Mouse (Mus musculus) spleen, postnatal 10 days (tissue): ENCODE measurements around the gene Crebbp.
"Not testable (repeated sequence)": the region's sequence is repeated elsewhere in the genome, so short reads cannot be mapped to it uniquely, and the experiment has no call there.

Experiments
- DNase-seq, 2 experiments: peaks; one replicate each; pipeline ENCODE4 v3.0.0; 2021 to 2022; ENCODE audit warnings: low spot score in 2 of 2

Crebbp gene

DNA sequence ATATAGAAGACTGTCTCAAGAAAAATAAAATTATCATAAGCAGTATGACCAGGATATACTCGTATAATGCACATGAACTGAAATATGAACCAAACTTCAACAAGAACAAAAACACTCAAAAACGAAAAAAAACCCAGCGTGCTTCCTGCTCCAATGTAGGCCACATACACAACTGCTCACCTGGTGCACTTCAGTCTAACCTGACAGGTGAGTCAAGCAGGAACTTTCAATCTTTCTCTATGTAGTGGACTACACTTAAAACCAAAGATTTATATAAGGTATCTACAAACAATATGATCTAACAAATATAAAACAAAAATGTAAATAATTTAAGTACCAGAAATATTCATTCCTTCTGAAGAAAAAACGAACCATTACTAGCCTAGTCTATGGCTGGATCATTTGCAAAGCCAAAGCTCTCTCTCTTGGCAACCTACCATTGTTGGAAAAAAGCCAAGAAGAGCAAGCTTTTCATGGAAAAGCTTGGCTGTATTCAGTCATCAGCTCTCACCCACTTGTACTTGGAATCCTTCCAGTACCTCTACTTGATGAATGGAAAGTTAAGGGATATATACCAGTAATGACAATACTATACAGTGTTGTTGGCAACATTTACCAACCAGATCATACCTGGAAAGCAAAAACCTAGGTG, 53.4 kb downstream of the Crebbp start:
- DNase-seq, result no peak

DNA sequence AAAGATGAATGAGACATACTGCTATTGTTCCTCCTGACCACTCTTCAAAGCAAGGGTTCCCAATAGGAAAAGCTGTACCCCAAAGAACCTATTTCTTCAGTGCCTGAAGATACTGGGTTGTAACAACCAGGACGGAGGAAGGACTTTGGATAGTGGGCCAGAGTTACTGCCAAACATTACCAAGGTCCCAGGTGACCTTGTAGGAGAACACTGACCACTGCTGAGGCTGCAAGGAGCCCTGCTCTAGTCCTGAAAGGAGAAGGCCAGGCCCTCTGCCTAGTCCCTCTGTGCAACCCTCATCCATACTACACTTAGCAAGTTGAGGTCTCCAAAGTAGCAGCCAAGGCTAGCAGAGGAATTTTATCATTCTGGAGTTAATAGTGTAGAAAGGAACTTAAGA, 60.7 kb downstream of the Crebbp start:
- DNase-seq, result no peak

DNA sequence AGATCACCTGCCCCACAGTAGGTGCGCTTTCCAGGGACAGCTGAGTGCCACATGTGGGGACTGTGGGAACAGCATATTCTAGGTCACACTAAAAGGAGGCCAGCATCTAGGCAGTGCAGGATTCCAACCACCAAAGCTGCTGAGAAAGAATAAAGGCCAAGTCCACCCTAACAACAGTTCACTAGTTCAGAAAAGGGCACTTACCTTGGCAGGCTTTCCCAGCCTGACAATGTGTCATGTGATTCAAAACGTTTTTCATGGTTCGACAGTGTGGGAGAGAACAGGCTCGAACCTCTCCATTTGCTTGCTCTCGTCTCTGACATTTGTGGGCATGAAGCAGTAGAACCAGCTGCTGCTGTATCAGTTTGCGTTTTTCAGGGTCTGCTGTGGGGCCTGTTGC, 75.3 kb downstream of the Crebbp start:
- DNase-seq, result no peak

DNA sequence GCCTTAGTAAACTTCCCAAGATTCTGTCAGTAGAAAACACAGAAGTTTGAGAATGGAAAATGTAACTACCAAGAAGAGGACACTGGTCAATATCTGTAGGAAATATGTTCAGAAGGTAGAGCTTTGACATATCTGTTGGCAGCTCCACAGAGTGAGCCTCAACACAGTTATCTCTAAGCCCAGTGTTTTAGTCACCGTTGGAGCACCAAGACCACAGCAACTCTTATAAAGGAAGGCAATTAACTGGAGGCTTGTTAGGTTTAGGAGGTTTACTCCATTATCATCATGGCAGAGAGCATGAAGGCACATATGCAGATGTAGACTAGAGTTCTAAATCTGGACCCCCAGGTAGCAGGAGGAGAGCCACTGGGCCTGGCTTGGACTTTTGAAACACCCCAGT, 80.0 kb downstream of the Crebbp start:
- no peak for DNase-seq

DNA sequence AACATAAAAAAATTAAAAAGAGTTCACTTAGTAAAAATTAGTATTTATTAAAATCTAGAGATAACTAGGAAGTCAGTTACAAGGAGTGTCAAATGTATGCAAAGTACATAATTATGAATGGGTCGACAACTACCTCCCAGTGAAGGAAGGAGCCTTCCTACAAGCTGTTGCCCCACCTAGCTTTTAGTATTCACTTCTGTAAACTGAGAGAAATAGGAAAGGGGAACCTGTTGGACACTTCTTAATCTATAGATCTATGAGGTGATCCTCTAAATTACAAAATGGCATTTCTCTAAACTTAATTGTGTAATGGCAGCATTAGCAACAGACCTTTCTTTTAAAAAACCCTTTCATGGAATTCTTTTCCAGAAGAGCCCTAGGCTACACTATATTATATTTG, 84.9 kb downstream of the Crebbp start:
- no peak for DNase-seq

DNA sequence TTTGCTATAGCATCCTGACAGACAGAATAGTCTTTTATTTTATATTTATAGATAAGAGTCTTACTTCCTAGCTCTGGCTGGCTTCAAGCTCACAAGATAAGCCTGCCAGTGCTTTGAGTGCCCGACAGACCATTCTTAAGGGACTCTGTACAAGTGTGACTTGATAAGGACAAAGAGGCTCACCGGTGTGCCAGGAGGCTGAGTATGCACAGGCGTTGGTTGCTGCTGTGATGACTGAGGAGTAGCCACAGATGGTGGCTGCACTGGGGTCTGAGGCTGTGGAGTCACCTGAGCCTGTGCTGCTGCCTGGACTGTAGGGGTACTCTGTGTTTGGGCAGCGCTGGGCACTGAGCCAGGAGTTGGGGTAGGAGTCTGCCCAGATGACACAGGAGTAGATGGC, 96.7 kb downstream of the Crebbp start:
- peak in 1 of 2 experiments; percentile 8 for DNase-seq

DNA sequence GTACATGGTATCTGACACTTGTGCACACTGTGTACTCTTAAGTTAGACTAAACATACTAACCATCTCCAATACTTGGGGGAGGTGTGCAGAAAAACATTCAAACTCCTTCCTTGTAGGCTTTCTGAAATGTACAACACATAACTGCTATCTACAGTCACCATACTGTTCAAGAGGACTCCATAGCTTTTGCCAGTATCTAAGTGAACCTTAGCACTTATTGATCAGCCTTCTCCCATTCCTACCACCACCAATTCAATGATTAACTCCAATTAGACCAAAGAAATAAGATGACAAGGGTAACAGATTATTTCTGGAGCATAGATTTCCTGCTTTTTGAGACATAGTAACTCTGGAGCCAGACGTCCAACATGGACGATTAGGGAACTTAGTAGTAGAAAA, 113.4 kb downstream of the Crebbp start:
- no peak for DNase-seq

DNA sequence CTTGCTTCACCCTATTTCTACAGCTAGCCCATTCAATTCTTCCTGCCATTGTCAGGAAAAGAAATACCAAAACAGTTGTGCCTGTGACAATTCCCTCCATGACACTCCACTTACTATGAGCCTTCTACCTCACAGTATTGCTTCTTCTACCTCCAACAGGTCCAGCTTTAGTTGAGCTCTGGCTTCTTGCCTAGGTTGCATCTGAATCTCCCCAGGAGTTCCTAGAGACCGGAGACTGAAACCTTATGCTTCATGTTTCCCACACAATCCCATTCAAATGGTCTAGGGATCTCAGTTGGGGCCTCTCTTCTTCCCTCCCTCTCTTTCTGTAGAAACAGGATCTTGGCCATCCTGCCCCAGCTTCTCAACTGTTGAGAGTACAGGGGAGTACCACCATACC, 116.3 kb downstream of the Crebbp start:
- no peak for DNase-seq

DNA sequence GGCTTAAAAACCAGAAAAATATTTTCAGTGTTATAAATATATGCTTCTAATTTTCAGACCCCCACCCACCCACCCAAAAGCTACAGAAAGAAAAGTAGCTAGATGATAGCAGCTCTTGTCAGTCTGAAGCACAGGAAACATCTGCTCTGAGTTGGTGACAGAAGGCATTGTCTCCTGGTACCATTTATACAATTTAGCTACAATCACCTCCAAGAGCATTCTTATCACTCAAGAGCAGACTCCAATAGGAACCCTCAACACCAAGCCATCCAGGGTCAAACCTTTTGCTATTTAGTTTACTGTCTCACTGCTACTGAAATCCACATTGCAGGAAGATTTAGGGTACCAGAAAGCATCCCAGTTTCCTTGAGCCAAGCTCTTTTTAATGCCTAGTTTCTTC, 116.9 kb downstream of the Crebbp start:
- no peak for DNase-seq

DNA sequence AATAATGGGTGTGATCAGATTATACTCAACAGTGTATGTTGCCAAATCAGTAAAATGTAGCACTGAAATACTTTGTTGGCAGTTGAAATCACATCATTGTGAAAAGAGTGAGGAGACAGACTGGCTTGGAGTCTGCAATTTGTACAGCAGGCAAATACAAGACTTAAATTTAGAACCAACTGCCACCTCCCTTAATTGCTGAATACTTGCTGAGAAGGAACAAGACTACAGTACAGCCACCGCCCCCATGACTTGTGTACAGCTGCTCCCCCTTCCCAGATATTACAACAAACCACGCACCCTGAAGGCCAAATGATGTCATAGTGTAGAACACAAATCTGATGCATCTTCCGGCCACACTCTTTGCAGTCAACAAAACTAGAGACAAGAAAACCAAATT, 117.7 kb downstream of the Crebbp start:
- DNase-seq, result no peak

DNA sequence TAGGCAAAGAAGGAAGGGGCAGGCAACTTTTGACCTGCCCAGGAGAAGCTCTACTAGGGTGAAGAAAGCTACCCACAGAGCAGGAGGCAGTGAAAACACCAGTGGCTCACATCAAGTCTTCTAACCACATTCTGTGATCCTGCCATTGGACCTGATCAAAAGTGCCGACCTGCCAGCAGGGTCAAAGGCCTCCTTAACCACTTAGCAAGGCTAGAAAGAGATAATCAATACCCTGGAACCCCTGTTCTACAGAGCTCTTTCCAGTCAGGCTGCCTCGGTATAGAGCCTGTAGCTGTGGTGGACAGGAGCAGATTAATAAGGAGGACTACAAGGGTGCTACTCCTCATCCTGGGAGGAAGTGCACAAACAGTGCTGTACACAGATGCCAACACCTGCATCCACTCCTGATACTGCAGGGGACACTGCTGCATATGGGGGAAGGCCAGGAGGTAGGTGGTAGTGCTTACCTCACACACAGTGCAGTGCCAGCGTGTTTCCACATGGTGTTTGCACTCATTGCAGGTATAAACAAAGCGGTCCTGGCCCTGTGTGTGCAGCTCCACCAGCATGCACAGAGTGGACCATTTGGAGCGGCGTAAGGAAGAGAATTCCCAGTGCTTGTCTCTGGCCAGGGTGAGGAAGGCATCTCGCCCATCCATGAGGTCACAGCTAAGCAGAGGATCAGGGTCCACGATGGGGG, 126.4 kb downstream of the Crebbp start:
- DNase-seq, result no peak

DNA sequence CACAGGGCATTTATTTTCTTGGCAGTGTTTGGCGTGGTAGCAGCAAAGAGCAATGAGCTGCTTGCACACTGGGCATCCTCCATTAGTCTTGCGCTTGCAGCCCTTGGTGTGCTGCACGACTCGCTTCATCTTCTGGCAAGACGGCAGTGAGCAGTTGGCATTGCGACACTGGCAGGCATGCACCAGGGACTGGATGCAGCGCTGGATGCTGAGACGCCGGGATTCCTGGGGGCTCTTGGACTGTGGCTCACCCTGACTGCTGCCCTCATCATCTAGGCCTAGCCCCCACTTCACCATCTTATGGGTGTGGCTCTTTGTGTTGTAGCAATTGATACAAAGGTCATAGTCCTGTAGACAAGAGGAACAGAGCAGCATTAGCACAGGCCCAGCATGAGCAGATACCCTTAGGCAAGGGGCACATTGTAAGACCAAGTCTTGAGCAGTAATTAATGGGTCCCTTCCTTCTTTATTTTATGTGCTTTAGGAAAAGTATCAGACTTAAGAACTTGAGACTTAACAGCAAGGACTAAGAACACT, 127.9 kb downstream of the Crebbp start:
- no peak for DNase-seq

DNA sequence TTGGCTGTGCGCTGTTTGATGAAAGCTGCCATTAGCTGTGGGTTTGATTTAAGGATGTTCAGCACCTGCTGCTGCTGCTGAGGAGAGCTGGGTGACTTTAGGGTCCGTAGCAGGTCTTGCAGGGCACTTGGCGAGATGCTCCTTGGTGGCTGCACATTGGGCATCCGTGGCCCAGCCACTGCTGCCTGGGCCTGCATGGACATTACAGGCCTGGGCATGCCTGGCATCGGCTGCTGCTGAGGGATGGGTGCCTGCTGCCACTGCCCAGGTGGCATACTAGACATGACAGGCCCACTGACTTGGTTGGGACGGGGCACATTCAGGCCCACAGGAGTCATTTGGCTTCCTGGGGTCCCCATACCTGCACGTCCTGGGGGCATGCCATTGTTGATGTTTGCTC, 128.7 kb downstream of the Crebbp start:
- no peak for DNase-seq

DNA sequence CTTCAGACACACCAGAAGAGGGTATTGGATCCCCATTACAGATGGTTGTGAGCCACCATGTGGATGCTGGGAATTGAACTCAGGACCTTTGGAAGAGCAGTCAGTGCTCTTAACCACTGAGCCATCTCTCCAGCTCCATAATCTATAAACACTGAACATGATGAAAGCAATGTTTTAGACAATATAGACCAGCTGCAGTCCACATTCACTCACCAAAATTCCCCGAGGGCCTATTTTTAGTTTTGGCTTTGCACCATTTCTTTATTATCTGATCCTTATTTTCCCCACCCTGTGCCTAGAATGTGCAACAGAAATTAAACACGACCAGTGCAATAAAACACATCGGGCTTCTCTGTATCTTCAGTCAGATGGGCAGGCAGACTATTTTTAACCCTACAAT, 133.4 kb downstream of the Crebbp start:
- not testable (repeated sequence) for DNase-seq

DNA sequence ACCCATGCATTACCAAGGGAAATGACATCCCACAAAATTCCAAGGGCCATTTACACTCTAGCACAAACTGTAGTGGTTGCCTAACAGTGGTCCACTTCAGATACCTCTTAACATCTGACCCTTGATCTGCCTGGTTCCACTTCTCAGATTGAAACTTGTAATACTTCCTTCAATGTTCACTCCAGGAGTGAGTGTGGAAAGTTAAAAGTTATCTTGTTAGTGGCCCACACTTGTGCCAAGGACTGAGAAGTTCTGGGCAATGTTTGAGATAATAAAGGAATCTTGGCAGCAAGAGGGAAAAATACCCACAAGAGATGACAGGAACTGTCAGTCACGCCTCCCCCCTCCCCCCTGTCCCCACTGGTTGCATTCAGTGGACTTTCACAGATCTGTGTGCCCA, 134.1 kb downstream of the Crebbp start:
- no peak for DNase-seq

DNA sequence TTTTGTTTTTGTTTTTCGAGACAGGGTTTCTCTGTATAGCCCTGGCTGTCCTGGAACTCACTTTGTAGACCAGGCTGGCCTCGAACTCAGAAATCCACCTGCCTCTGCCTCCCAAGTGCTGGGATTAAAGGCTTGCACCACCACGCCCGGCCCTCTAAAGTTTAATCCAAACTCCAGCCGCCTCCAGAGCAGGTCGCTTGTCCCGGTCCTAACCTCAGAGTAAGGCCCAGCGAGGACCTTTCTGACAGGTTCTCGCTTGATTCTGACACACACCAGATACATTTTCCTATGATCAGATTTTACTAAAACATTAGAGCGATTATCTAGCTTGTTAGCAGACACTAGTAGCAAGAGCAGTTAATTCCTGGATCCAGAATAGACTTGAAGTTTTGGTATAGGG, 135.5 kb downstream of the Crebbp start:
- peak in 1 of 2 experiments; percentile 34 for DNase-seq

DNA sequence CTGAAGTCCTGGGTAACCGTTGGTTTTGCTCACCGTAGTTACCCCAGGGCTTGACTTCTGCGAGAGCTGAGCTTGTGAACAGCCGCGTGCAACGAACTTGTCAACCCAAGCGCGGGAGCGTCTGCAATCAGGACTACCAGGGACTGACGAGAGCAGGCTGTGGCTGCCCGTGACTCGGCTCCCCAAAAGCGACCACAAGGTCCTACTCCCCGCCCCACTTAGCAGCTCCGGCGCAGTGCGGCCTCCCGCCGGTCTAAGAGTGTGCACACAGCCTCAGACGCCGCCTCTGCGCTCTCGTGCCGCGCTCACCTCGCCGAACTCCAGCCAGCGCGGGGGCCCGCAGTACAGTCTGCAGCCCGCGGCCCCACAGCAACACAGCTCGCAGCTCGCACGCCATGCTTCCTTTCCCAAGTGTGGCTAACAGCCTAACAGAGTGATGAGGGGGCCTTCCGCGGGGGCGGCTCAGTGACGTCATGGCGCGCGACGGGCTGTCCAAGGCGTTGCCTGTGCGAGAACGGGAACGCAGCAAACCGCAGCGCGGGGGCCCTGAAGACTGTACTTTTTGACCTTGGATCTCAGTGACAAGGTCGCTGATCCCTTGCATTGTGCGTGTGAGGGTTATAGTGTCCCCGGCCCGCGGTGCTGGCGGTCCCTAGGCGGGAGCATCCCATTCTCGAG, 136.3 kb downstream of the Crebbp start, which contains the start of gene Trap1:
Gene Trap1, minus strand, starts transcription at position 444 of the 678 bp plus-strand sequence.
- DNase-seq, result peak; percentile 96 to 97

DNA sequence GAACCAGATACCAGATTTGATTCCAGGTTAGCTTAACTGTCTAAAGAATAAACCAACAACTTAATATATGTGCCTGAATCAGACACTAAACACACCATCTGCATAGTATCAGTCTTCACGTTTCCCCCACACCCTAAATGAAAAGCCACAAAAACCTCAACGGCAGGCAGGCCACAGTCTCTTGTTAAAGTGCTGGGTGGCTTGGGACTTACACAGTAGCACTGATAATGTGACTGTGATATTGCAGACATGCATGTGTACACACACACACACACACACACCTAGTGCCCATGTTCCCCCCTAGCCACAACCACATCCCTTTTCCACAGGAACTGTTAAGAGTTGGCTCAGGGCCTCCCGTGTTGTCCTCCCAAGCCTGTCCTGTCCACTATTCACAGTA, 139.0 kb downstream of the Crebbp start:
- DNase-seq, result no peak

DNA sequence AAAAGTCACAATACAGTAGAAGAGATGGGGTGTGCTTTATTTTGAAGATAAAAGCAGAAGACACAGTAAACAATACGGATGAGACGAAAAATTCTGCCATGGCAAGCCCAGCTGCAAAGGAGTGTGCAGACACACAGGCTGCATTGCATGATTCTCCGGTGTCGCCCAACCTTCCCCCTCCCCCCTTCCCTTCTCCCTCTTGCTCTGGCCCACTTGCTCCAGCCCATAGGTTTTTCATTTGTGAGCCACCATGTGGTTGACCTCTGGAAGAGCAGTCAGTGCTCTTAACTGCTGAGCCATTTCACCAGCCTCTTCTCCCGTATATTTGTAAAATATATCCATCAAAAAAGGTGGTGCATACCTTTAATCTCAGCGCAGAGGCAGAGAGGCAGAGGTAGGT, 139.5 kb downstream of the Crebbp start:
- DNase-seq, result no peak

DNA sequence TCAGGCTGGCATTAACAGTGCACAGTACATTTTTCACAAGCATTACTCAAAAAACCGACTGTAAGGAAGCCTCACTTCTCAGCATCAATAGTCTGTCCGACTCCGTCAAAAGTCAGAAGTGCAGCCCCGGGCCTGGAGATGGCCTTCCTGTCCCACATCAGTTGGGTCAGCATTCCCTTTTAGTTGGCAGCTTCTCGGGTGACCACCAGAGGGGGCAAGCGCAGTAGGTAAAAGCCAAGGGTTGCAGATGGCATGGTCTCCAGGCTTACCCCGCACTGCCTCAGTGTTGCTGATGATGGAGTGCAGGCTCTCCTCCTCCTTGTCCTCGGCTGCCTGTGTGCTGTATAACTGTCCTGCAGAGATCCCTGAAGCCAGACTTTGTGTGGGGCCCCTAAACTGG, 145.2 kb downstream of the Crebbp start:
- peak; percentile 45 to 79 for DNase-seq

DNA sequence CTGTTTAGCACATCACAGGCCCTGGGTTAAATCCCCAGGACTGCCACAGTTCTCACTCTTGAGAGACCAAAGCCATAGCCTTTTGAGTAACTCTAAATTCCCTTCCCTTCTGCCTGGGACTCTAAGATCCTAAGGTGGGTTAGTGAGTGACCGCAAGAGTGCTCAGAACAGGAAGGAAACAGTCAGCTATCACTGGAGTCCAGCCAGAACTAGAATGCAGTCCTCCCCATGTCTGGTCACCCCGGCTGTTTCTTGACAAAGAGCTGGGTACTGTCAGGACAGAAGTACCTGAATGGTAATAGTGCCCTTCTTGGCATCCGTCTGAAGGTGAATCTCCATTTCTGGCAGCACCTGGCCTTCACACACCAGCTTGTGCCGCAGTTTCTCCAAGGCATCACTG, 148.9 kb downstream of the Crebbp start:
- no peak for DNase-seq

DNA sequence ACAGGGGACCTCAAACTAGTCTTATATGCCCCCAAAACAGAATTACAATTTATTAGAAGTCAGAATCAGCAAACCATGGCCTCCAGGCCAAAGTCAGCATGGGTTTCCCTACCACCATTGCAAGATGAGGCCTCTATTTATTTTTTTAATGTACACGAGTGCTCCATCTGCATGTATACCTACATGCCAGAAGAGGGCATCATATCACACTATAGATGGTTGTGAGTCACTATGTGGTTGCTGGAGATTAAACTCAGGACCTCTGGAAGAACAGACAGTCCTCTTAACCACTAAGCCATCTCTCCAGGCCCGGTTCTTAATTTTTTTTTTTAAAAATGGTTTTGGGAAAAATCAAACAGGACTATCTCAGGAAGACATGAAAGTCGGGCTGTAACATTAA, 160.0 kb downstream of the Crebbp start:
- DNase-seq, result no peak

DNA sequence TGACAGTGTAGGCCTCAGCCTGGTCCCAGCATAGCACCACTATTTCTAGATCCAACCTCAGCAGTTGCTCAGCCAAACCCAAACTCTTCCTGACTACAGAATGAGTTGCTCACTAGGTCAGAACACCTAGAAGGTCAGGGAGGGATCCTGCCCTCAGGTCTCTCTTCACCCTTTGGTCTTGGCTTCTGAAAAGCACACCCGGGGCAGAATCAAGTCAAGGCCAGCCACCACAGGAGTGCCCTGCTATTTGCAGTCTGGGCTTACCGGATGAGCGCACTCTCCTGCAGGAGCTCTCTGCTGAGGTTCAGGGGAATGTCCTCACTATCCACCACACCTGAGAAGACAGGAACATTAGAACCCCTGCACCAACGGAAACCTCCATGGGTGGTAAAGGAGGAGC, 161.2 kb downstream of the Crebbp start:
- DNase-seq, result no peak
